Mouse (Mus musculus) urinary bladder, adult 18-20 months (tissue): Measurements from ENCODE around the gene Fam117a.
A peak's percentile ranks its signal among the peaks of the same experiment; 100 is the strongest.

Experiments used
- DNase-seq, 2 experiments: peaks; one replicate each; pipeline ENCODE4 v3.0.0; 2022; ENCODE audit warnings: low spot score in 2 of 2, mixed read lengths in 2 of 2

Fam117a gene

GRCm38 (mm10) chr11:95336568-95337128 lies at the start of gene Fam117a:
Fam117a (plus strand) TSS chr11:95337018.
- peak; percentile 51 to 77 for DNase-seq

GRCm38 (mm10) chr11:95291998-95292397 lies 44.8 kb upstream of the Fam117a start:
- no peak for DNase-seq

GRCm38 (mm10) chr11:95293017-95293624 lies 43.7 kb upstream of the Fam117a start:
- DNase-seq = no peak

- DNase-seq = no peak
These were observed 41.1 kb upstream of the Fam117a start for GRCm38 (mm10) chr11:95295736-95296135.

- DNase-seq = no peak
These were observed 38.7 kb upstream of the Fam117a start for GRCm38 (mm10) chr11:95298146-95298545.

GRCm38 (mm10) chr11:95299886-95300285 lies 36.9 kb upstream of the Fam117a start:
- DNase-seq = no peak

- no peak for DNase-seq
These were observed 35.0 kb upstream of the Fam117a start for GRCm38 (mm10) chr11:95301772-95302171.

- DNase-seq = no peak
These were observed 31.2 kb upstream of the Fam117a start for GRCm38 (mm10) chr11:95305600-95305999.

- DNase-seq = no peak
These were observed 29.3 kb upstream of the Fam117a start for GRCm38 (mm10) chr11:95307526-95307925.

- DNase-seq = peak; percentile 85 to 96
These were observed 27.3 kb upstream of the Fam117a start for GRCm38 (mm10) chr11:95309510-95310006.

- peak; percentile 90 to 98 for DNase-seq
These were observed 26.7 kb upstream of the Fam117a start, which contains the start of gene Kat7 for GRCm38 (mm10) chr11:95310007-95310647. Kat7 (minus strand) TSS chr11:95310246.

- peak; percentile 15 to 47 for DNase-seq
These were observed 26.0 kb upstream of the Fam117a start for GRCm38 (mm10) chr11:95310648-95311424.

GRCm38 (mm10) chr11:95311425-95311807 lies 25.4 kb upstream of the Fam117a start:
- DNase-seq = no peak

- no peak for DNase-seq
These were observed 21.4 kb upstream of the Fam117a start for GRCm38 (mm10) chr11:95315215-95315955.

GRCm38 (mm10) chr11:95318116-95318515 lies 18.7 kb upstream of the Fam117a start:
- no peak for DNase-seq

GRCm38 (mm10) chr11:95319506-95319905 lies 17.3 kb upstream of the Fam117a start:
- DNase-seq = no peak

- DNase-seq = no peak
These were observed 16.8 kb upstream of the Fam117a start for GRCm38 (mm10) chr11:95320010-95320409.

GRCm38 (mm10) chr11:95324181-95324580 lies 12.6 kb upstream of the Fam117a start:
- DNase-seq = no peak

GRCm38 (mm10) chr11:95325832-95326231 lies 11.0 kb upstream of the Fam117a start:
- no peak for DNase-seq

- no peak for DNase-seq
These were observed 10.6 kb upstream of the Fam117a start for GRCm38 (mm10) chr11:95326243-95326642.

- DNase-seq = no peak
These were observed 8.2 kb upstream of the Fam117a start for GRCm38 (mm10) chr11:95328629-95329028.
